Mouse (Mus musculus): ENCODE measurements around the gene Drd4. TPM values are rescaled to one million over a fixed set of nuclear protein-coding genes. Genes with fewer than 3 reads are reported as not detected.

The Drd4 gene
- polyA plus RNA-seq, 1 experiment = not detected

- peaks cover 23% of the 10 kb centered on the region for H3K4me1 ChIP-seq (ENCODE audit: control insufficient read depth, insufficient read depth, low read length)
- peak overlapping the region; percentile 82 for H3K27ac ChIP-seq (ENCODE audit: insufficient read depth, low read depth, low read length)
- H3K4me3 ChIP-seq (ENCODE audit: insufficient read depth, low read length) = peak overlapping the region; percentile 53
- TF ChIP-seq POLR2A (IDR thresholded peaks at IDR 0.05; ENCODE audit: borderline replicate concordance, low read depth, low read length) (no peak), CTCF (IDR thresholded peaks at IDR 0.05; ENCODE audit: low read depth, low read length) (no peak)
Observed at GRCm38 (mm10) chr7:141268466-141269272, 23.1 kb upstream of the Drd4 start.

- peak overlapping the region; percentile 53 for H3K4me3 ChIP-seq (ENCODE audit: insufficient read depth, low read length)
- H3K27ac ChIP-seq (ENCODE audit: insufficient read depth, low read depth, low read length) = peak overlapping the region; percentile 42
- H3K4me1 ChIP-seq (ENCODE audit: control insufficient read depth, insufficient read depth, low read length) = peaks cover 23% of the 10 kb centered on the region
- TF ChIP-seq POLR2A (IDR thresholded peaks at IDR 0.05; ENCODE audit: borderline replicate concordance, low read depth, low read length) (no peak), CTCF (IDR thresholded peaks at IDR 0.05; ENCODE audit: low read depth, low read length) (no peak)
Observed at GRCm38 (mm10) chr7:141269273-141269545, 22.6 kb upstream of the Drd4 start.

GRCm38 (mm10) chr7:141270631-141271030, 21.2 kb upstream of the Drd4 start:
- Histone ChIP-seq H3K27ac (ENCODE audit: insufficient read depth, low read depth, low read length) (no peak overlapping the region), H3K4me1 (ENCODE audit: control insufficient read depth, insufficient read depth, low read length) (peaks cover 16% of the 10 kb centered on the region), H3K4me3 (ENCODE audit: insufficient read depth, low read length) (no peak overlapping the region)
- TF ChIP-seq CTCF (IDR thresholded peaks at IDR 0.05; ENCODE audit: low read depth, low read length) = no peak

- Histone ChIP-seq H3K4me1 (ENCODE audit: control insufficient read depth, insufficient read depth, low read length) (no peaks in the 10 kb centered on the region), H3K4me3 (ENCODE audit: insufficient read depth, low read length) (no peak overlapping the region), H3K27ac (ENCODE audit: insufficient read depth, low read depth, low read length) (no peak overlapping the region)
- TF ChIP-seq POLR2A (IDR thresholded peaks at IDR 0.05; ENCODE audit: borderline replicate concordance, low read depth, low read length) (no peak), CTCF (IDR thresholded peaks at IDR 0.05; ENCODE audit: low read depth, low read length) (no peak)
Observed at GRCm38 (mm10) chr7:141275356-141275755, 16.4 kb upstream of the Drd4 start.

- H3K4me3 ChIP-seq (ENCODE audit: insufficient read depth, low read length) = no peak within 1 kb of the TSS
- no peaks in the 10 kb centered on the region for H3K4me1 ChIP-seq (ENCODE audit: control insufficient read depth, insufficient read depth, low read length)
- H3K27ac ChIP-seq (ENCODE audit: insufficient read depth, low read depth, low read length) = no peak within 1 kb of the TSS
- TF ChIP-seq CTCF (IDR thresholded peaks at IDR 0.05; ENCODE audit: low read depth, low read length) (no peak), POLR2A (IDR thresholded peaks at IDR 0.05; ENCODE audit: borderline replicate concordance, low read depth, low read length) (no peak)
Observed at GRCm38 (mm10) chr7:141276546-141276945, 15.3 kb upstream of the Drd4 start, which contains the start of gene Cdhr5. Gene Cdhr5 (minus strand): TSS chr7:141276786.

GRCm38 (mm10) chr7:141277701-141278678, 13.8 kb upstream of the Drd4 start:
- Histone ChIP-seq H3K27ac (ENCODE audit: insufficient read depth, low read depth, low read length) (no peak overlapping the region), H3K4me1 (ENCODE audit: control insufficient read depth, insufficient read depth, low read length) (no peaks in the 10 kb centered on the region), H3K4me3 (ENCODE audit: insufficient read depth, low read length) (no peak overlapping the region)
- TF ChIP-seq POLR2A (IDR thresholded peaks at IDR 0.05; ENCODE audit: borderline replicate concordance, low read depth, low read length) = no peak
- TF ChIP-seq CTCF (IDR thresholded peaks at IDR 0.05; ENCODE audit: low read depth, low read length) = no peak

GRCm38 (mm10) chr7:141278766-141279590, 12.8 kb upstream of the Drd4 start, which contains the start of gene Sct:
Gene Sct (minus strand): TSS chr7:141279133.
- TF ChIP-seq CTCF (IDR thresholded peaks at IDR 0.05; ENCODE audit: low read depth, low read length) = no peak
- no peak for TF ChIP-seq POLR2A (IDR thresholded peaks at IDR 0.05; ENCODE audit: borderline replicate concordance, low read depth, low read length)
- H3K4me3 ChIP-seq (ENCODE audit: insufficient read depth, low read length) = no peak within 1 kb of the TSS

GRCm38 (mm10) chr7:141281442-141281841, 10.4 kb upstream of the Drd4 start:
- Histone ChIP-seq H3K4me1 (ENCODE audit: control insufficient read depth, insufficient read depth, low read length) (no peaks in the 10 kb centered on the region), H3K4me3 (ENCODE audit: insufficient read depth, low read length) (no peak overlapping the region), H3K27ac (ENCODE audit: insufficient read depth, low read depth, low read length) (no peak overlapping the region)
- TF ChIP-seq CTCF (IDR thresholded peaks at IDR 0.05; ENCODE audit: low read depth, low read length) (no peak), POLR2A (IDR thresholded peaks at IDR 0.05; ENCODE audit: borderline replicate concordance, low read depth, low read length) (no peak)

More at GRCm38 (mm10) chr7:141278766-141279590, 12.8 kb upstream of the Drd4 start, which contains the start of gene Sct:
- Histone ChIP-seq H3K27ac (ENCODE audit: insufficient read depth, low read depth, low read length) (no peak within 1 kb of the TSS), H3K4me1 (ENCODE audit: control insufficient read depth, insufficient read depth, low read length) (no peaks in the 10 kb centered on the region)

GRCm38 (mm10) chr7:141282756-141283155, 9.1 kb upstream of the Drd4 start:
- Histone ChIP-seq H3K4me1 (ENCODE audit: control insufficient read depth, insufficient read depth, low read length) (no peaks in the 10 kb centered on the region), H3K27ac (ENCODE audit: insufficient read depth, low read depth, low read length) (no peak overlapping the region), H3K4me3 (ENCODE audit: insufficient read depth, low read length) (no peak overlapping the region)
- TF ChIP-seq CTCF (IDR thresholded peaks at IDR 0.05; ENCODE audit: low read depth, low read length) (no peak), POLR2A (IDR thresholded peaks at IDR 0.05; ENCODE audit: borderline replicate concordance, low read depth, low read length) (no peak)

Data from bone marrow macrophage, adult 2 months (primary cell).